Mouse (Mus musculus) inflammation-experienced regulatory T-cells (primary cell): ENCODE results near the gene Zfp458. TPM values are rescaled to one million over a fixed set of nuclear protein-coding genes. Genes with fewer than 3 reads are reported as not detected.

Source experiments
- polyA plus RNA-seq, 2 experiments: library from polyadenylated mRNA; unstranded; fragments of 100-300 nt; shearing (Covaris generic); gene quantifications; one replicate each; pipeline ENCODE4 v1.2.1; 2017

Zfp458 gene
- 1 to 10 TPM; 1.3 to 3.5 TPM for polyA plus RNA-seq

GRCm38 (mm10) chr13:67278314-67278713 is at the start of gene Zfp458:
Gene Zfp458 (minus strand): TSS chr13:67278466.

DNA sequence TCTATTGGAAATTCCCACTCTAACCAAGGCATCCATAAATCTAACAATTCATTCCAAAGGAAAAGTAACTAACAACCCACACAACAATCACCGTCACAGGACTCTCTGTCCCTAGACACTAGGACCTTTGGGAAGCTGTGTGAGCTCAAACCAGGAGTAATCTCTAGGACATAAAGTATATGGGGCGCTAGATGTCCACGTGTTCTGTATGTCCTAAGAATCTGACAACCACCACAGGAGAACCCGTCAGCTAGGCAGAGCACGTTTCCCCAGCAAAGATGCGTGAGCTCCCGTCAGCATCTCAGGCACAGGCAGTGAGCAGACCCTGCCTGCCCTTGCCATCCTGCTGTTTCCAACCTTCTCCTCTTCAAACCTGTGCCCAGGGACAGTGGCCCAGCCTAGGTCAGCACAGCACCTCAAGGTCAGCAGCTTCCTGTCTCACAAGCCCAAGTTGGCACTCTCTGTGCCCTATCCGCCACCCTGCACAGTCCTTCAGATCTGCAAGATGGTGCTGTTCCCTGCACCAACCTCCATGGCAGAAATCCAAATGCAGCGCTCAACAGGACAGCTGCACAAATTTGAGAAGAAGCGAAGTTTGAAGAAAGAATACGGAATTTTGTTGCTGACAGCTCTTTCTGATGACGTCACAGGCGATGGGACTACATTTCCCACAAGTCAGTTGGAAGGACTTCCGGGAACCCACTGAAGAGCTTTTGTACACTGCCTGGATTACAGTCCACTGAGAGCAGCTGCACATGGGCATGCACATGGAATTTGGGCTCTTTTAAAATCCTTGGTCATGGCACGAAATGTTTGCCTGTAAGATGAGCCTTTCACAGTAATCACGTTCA is 27.8 kb upstream of the Zfp458 start, which contains the start of gene Zfp457:
TSS of gene Zfp457 (minus strand) at position 664 of the 851 bp plus-strand sequence.

Other genes starting within 250 kb of the Zfp458 start
- gene Zfp712, start 217.3 kb downstream of the Zfp458 start, polyA plus RNA-seq = 10 to 100 TPM in 1 of 2 experiments, 1 to 10 TPM in 1; 5.9 to 13.6 TPM
- 1 to 10 TPM; 3.5 to 8.1 TPM for gene Zfp708, start 180.5 kb downstream of the Zfp458 start, polyA plus RNA-seq
- 1 to 10 TPM; 4.0 to 4.1 TPM for gene Gm28557, start 169.9 kb downstream of the Zfp458 start, polyA plus RNA-seq
- under 1 TPM; 0.17 to 0.31 TPM for gene Rslcan18, start 162.2 kb downstream of the Zfp458 start, polyA plus RNA-seq
- 1 to 10 TPM in 1 of 2 experiments, not detected in 1; 4.1 TPM for gene Zfp759, start 156.8 kb downstream of the Zfp458 start, polyA plus RNA-seq
- gene Rsl1, start 105.3 kb downstream of the Zfp458 start, polyA plus RNA-seq = 10 to 100 TPM; 17.3 to 21.2 TPM
- gene Zfp455, start 84.0 kb downstream of the Zfp458 start, polyA plus RNA-seq = 1 to 10 TPM; 3.1 to 5.3 TPM
- gene Zfp457, start 28.0 kb upstream of the Zfp458 start, polyA plus RNA-seq = 1 to 10 TPM in 1 of 2 experiments, under 1 TPM in 1; 0.48 to 2.3 TPM
- gene Zfp595, start 54.1 kb upstream of the Zfp458 start, polyA plus RNA-seq = 1 to 10 TPM; 7.7 to 8.4 TPM
- 1 to 10 TPM in 1 of 2 experiments, under 1 TPM in 1; 0.90 to 1.3 TPM for gene Gm28044, start 82.1 kb upstream of the Zfp458 start, polyA plus RNA-seq
- 1 to 10 TPM; 2.3 to 4.4 TPM for gene Zfp953, start 82.1 kb upstream of the Zfp458 start, polyA plus RNA-seq
- gene Gm28041, start 97.3 kb upstream of the Zfp458 start, polyA plus RNA-seq = 1 to 10 TPM in 1 of 2 experiments, under 1 TPM in 1; 0.63 to 3.1 TPM
- 1 to 10 TPM; 5.9 to 9.4 TPM for gene Zfp456, start 97.3 kb upstream of the Zfp458 start, polyA plus RNA-seq
- gene Zfp429, start 121.4 kb upstream of the Zfp458 start, polyA plus RNA-seq = 10 to 100 TPM; 19.9 to 22.8 TPM
- 1 to 10 TPM; 3.1 to 3.7 TPM for gene Zfp459, start 143.0 kb upstream of the Zfp458 start, polyA plus RNA-seq
- gene Zfp874a, start 173.2 kb upstream of the Zfp458 start, polyA plus RNA-seq = 10 to 100 TPM in 1 of 2 experiments, 1 to 10 TPM in 1; 9.0 to 15.1 TPM
- gene Zfp874b, start 205.8 kb upstream of the Zfp458 start, polyA plus RNA-seq = 10 to 100 TPM in 1 of 2 experiments, 1 to 10 TPM in 1; 7.6 to 13.0 TPM
- 10 to 100 TPM; 14.6 to 21.7 TPM for gene Zfp58, start 222.1 kb upstream of the Zfp458 start, polyA plus RNA-seq
- under 1 TPM in 1 of 2 experiments, not detected in 1; 0.36 TPM for gene Gm26965, start 247.7 kb upstream of the Zfp458 start, polyA plus RNA-seq
- gene Zfp87, start 247.7 kb upstream of the Zfp458 start, polyA plus RNA-seq = 10 to 100 TPM; 37.3 to 43.0 TPM